Mouse (Mus musculus): ENCODE results near the gene Akirin2.
"Not testable (repeated sequence)": the region's sequence is repeated elsewhere in the genome, so short reads cannot be mapped to it uniquely, and the experiment has no call there.

The Akirin2 gene

DNA sequence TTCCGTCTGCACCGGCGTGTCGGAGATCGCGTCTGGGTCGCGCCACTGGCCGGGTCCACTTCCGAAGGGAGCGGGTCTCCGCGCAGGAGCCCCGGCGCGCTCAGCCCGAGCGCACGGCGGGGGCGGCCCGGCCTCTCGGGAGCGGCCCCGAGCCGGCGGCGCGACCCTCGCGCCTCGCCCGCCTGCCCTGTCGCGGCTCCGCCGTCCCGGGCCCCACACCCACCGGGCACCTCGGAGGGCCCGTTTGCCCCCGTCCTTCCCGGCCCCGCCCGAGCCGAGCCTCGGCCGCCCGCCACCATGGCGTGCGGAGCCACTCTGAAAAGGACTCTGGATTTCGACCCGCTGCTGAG lies at the start of gene Akirin2:
Akirin2 (plus strand) TSS at position 190 of the 350 bp plus-strand sequence.
- DNase-seq (ENCODE audit: low read depth, low spot score): no peak

DNA sequence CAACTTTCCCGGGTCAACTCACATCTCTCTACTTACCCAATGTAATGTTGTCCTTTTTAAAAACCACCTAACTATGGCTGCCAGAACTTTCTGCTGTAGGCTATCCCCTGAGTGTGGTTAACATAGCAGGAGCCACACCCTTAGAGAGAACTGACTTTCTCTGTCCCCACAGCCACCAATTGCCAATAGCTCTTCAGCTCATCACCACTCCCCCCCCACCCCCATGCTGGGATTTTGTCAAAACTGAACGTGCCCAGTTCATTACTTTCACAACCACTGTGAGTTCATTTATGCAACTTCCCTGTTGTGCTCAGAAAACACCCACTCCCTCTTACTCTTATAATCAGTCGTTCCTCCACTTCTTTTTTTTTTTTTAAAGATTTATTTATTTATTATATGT lies 40.4 kb upstream of the Akirin2 start:
- DNase-seq (ENCODE audit: low read depth, low spot score): no peak

DNA sequence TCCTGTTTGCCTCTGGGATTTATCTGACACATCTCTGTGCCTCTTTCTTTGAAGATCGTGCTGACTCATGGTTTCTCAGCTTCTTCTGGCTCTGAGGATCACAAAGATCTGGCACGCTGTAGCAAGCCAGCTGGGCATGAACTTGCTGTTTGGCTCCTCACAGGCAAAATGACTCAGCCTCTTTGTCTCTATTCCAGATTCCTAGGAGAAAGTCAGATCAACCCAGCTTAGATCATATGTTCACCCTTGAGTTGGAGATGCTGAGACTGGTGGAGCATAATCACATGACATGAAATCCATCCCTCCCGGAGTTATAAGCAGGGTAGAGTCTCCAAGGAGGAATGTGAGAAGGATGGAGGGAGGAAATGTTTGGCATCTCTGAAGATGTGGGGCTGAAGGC lies 27.9 kb upstream of the Akirin2 start:
- peak; percentile 93 for DNase-seq (ENCODE audit: low read depth, low spot score)

DNA sequence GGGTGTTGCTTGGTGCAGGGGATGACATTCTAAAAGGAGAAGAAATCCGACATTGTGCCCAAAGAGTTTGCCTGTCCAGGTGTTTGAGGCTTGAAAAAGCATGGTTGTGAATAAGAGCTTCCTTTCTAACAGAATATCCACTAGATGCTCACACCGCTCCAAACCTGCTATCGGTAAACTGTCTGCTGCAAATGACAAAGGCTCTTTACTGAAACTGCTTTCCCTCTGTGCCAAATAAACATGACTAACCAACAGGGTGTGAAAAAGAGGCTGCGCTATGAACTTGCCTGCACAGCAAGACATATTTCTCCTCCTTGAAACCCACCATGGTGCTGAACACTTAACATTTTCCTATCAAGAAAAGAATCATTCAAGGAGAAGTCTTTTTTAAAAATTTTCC lies 27.2 kb upstream of the Akirin2 start:
- peak; percentile 33 for DNase-seq (ENCODE audit: low read depth, low spot score)

DNA sequence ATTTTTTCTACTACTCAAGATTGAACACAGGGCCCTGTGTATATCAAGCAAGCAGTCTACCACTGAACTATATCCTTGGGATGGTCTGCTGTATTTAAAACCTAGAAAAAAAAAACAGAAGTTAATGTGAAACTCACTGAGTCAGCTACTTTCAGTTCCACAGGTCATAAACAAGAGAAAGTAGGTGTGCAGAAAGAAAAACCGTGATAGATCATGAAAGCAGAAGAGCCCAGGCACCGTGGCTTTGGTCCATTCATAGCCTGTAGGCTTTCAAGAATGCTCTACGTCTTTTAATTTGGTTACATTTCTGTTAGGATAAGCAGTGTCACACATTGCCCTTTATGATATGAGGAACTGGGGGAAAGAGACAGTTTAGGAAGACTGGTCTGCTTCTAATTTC lies 24.0 kb upstream of the Akirin2 start:
- peak; percentile 39 for DNase-seq (ENCODE audit: low read depth, low spot score)

DNA sequence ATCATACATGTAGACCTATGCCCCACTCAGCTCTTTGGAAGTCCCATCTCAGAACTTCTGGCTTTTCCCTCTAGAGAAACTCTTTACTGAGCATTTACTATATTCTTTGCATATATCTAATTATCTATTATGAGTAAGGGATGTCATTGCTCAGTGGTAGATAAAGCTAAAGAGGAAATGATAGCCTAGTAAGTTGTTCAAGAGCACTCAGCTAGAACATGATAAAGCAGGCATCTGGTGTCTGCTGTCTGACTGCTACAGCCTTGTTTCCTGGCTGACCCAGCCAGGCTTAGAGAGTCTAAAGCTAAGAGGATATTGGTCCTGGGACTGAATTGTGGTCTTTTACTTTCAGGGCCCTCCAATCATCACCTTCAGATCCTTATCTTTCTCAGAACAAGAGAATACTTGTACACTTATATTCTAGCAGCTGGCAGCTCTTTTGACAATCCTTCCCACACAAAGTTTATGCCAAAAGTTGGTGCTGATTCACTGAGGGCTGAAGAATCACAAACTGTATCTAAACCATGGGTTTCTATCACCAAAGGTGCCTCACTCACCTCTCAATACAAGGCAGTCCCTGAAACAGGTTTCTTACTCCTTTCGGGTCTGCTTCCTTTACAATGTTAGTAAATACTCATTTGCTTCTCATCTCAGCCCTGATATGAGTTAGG lies 22.2 kb upstream of the Akirin2 start:
- no peak for DNase-seq (ENCODE audit: low read depth, low spot score)

DNA sequence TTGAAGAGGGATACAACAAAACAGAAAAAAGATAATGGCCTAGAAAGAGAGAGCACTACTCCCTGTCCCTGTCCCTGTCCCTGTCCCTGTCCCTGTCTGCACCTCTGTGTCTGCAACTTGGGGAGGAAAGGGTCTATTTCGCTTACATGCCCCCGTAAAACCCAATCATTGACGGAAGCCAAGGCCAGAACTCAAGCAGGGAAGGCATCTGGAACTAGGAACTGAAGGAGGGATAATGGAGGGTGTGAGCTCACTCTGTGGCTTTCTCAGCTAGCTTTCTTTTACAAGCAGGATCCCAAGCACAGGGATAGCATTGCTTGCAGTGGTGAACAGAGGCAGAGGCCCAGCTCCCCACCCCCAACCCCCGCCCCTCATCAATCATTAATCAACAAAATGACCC lies 21.4 kb upstream of the Akirin2 start:
- DNase-seq (ENCODE audit: low read depth, low spot score): no peak

DNA sequence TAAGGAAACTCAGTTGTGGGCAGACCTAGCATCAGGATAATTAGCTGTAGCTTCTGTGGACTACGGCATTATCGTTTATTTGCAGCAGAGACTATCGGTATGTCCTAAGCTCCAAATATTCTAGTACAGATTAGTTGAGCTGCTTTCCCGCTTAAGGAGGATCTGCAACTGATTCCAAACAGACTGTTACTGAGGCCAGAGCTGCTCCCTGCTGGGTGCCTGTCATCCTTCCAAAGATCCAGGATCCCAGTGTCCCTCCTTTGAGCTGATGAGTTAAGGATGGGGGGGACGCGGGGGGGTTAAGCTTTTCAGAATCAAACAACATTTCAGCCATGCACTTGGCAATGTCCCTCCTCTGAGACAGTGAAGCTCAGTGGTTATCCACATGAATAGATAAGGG lies 20.8 kb upstream of the Akirin2 start:
- no peak for DNase-seq (ENCODE audit: low read depth, low spot score)

DNA sequence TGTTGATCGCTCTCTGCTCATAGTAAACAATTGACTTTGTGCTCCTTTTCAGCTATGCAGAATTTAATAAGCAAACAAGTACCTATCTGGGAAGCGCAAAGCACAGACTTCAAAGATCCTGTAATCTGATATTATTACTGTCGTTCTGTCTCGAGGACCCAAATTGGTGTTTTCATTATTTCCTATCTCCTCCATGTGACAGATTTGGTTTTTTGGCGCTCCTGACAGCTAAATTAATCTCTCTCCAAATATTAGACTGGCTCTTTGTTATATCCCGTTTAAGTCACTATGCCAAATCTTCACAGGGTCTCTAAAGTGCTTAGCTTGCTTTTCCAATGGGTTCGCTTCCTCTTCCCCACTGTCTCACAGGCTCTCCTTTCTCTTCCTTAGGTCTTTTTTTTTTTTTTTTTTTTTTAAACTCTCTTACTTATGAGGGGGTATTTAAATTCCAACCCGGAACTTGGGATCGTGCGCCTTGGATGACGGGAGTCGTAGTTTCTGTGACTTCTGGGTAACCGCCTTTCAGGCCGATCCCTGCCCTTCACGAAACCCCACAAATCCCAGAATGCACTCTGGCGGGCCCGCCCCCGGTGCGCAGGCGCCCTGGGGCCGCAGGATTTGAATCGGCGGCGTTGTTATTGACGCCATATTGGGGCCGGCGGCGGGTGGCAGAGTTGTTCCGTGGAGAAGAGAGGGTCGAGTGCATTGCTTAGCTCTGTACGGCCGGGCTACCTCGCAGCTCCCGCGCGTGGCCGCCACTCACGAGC lies 573 bp upstream of the Akirin2 start:
- DNase-seq (ENCODE audit: low read depth, low spot score): peak; percentile 99

DNA sequence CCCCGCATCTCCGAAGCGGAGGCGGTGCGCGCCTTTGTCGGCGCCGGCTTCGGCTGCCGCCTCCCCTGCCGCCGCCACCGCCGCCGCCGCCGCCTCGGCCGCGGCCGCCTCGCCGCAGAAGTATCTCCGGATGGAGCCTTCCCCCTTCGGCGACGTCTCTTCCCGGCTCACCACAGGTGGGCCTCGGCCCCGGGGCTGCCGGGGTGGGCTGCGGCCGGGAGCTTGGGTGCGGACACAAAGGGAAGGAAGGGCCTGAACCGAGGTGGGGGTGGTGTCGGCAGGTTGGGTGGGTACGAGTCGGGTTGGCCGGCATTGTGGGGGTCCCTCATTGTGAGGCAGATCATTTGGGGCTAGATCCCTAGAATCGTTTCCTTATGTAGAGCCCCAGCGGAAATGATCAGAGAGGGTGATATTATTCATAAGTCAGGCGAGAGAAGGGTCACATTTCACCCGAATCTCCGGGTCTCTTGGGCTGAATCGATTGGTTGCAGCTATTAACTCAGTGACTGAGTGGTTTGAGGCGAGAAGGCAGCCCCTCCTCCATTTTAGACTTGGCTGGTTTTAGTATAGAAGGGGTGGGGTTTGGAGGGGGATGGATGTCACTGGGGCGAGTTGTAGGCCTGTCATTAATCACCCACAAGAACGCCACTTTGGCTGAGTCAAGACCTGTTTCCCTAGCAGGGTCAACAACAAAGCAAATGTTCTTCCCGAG lies 517 bp downstream of the Akirin2 start:
- no peak for DNase-seq (ENCODE audit: low read depth, low spot score)

DNA sequence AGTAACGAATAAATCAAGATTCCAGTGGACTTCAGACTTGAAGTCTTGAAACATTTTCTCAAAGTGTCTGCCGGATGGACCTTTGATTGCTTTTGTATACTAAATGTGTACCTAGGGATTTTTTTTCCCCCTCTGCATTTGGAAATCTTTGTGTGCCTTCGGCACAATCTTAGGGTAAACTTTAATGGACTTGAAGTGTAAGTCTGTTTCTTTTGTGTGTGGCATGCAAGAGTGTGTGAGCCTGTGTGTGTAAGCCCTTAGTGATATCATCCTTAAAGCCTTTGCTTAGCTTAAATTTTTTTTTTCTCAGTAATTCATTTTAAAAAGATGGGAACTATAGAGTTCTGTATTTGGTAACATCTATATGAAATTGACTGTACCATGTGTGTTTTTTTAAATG lies 1.2 kb downstream of the Akirin2 start:
- DNase-seq (ENCODE audit: low read depth, low spot score): no peak

DNA sequence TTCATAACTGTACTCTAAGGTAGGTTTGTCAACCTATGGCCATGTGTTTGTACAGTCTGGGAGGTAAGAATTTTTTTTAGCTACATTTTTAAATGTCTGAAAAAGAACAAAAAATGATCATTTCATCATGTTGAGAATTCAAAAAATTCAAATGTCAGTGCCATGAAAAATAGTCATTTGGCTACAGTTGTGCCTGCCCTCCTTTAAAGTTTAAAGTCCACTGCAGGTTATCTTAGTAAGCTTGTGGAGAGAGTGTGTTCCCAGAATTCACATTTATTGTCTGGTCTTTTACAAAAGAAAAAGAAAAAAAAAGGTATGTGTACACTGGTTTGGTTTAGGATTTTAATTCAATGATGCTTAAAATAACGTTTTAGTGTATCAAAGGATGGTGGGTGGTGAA lies 3.9 kb downstream of the Akirin2 start:
- no peak for DNase-seq (ENCODE audit: low read depth, low spot score)

DNA sequence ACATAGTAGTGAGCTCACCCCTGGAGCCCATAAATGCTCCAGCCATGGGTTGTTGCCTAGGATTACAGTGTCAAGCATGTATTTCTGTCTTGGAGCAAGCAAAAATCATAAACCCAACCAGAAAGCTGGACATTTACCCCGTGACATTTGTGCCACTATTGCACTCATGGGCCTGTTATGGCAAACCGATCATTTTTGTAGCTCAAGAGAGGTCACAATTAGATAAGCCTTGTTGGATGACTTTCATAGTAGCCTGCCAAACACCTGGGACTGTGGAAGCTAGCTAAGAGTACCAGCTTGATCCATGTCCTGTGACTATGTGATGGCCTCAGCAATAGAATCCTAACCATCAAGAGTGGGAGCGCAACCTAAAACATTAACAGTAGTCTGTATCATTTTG lies 4.9 kb downstream of the Akirin2 start:
- DNase-seq (ENCODE audit: low read depth, low spot score): no peak

DNA sequence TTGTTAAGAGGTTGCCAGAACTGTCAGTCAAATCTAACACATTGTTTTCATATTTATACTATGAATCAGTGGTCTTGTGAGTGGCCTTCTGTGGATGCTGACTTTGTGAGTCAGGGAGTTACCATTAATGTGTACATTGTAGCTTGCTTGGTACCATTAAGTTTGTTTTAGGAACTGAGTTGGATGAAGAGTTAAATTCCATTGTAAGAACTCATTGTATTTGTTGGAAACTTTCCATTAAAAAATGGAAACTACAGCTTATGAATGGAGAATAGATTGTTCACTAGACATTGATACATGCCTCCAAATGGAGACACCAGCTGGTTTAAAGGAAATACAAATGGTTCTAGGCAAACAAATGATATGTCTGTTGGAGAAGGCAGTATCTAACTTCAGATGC lies 5.4 kb downstream of the Akirin2 start:
- no peak for DNase-seq (ENCODE audit: low read depth, low spot score)

DNA sequence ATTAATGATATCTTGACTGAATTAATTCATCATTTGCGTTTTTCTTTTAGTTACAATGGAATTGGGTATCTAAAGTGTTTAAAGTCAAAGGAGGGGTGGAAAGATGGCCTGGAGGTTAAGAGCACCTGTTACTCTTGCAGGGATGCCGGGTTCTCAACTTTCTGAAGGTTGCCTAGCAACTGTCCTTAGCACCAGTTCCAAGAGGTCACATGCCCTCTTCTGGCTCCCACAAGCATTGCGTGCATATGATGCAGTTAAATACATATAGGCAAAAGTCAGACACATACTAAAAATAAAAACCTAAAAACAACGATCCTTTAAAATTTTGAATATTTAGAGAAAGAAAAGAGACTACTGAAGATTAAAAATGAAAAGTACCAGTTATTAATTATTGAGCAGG lies 10.2 kb downstream of the Akirin2 start:
- DNase-seq (ENCODE audit: low read depth, low spot score): no peak

DNA sequence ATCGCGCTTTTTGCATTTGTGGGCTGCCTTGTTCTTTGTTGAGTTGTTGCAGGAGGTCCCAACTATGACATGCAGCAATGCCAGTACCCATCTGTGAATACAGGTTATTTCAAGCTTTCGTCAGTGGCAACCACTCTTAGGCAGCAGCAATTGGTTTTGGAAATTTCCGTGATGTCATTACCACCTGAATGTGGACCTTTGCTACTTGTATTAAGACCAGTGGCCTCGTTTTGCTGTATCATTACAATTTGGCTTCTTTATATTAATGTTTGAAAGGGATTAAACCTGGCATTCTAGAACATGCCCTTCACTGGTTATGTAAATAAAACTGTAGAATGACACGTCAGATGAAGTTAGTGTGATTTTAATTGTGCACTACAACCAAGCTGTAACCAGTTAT lies 15.5 kb downstream of the Akirin2 start:
- no peak for DNase-seq (ENCODE audit: low read depth, low spot score)

DNA sequence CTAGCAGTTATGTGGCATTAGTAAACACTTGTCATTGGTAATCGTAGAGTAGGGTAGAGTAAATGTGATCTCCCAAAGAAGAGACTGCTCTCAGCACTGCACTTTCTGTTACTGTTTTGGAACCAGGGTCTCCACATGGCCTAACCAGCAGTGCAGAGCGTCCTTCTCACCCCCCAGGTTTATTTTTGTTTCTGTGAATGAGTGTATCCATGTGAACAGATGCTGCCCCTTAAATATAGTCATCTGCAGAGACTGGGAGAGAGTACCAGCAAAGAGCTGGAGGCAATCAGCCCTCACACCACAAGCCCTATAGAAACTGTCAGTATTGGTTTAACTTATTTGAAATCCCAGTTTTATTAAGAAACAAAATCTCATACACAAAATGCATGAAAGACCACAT lies 22.1 kb downstream of the Akirin2 start:
- no peak for DNase-seq (ENCODE audit: low read depth, low spot score)

DNA sequence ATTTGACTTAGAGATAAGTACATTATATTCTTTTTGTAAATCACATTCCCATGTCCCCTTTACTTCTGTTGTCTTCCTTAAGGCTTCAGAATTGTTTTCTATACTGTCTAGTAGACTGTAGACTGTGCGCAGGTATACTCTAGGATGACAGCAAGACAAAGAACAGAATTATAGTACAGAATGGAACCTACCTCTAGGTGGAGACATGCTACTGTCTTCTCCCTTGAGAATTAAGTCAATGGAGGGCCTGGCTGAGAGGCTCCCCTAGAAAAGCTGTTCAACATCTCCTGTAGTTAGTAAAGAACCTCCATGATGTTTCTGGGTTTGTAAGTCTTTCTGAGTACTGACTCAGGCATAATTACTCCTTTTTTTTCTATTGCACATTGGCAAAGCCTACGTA lies 26.3 kb downstream of the Akirin2 start:
- DNase-seq (ENCODE audit: low read depth, low spot score): no peak

DNA sequence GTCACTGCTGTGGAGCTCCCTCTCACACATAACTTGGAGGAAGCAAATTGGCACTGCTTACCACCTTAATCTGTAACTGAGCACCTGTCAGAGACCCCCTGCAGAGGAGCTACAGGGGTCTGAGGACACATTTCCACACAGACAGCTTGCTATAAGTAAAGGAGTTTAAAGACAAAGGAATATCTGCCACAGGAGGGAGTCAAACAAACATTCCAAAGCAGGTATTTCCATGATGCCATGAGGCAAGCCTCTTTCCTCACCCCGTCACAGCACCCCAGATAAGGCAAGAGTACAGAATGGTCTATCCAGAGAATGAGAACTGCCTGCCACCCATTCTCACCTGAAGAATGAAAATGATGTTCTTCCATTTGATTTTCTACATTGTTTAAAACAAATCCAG lies 28.5 kb downstream of the Akirin2 start:
- DNase-seq (ENCODE audit: low read depth, low spot score): no peak

DNA sequence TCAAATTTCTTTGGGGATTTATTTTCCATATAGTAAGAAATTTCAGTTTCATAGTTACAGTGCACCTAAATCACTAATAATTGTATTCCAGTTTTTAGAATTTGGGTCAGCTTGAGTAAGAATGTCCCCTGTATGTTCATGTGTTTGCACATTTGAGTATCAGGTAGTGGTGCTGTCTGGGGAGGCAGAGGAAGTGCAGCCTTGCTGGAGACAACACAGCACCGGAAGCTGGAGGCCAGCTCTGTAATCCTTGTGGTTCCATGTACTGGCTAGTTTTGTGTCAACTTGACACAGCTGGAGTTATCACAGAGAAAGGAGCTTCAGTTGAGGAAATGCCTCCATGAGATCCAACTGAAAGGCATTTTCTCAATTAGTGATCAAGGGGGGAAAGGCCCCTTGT lies 30.8 kb downstream of the Akirin2 start:
- not testable (repeated sequence) for DNase-seq (ENCODE audit: low read depth, low spot score)

DNA sequence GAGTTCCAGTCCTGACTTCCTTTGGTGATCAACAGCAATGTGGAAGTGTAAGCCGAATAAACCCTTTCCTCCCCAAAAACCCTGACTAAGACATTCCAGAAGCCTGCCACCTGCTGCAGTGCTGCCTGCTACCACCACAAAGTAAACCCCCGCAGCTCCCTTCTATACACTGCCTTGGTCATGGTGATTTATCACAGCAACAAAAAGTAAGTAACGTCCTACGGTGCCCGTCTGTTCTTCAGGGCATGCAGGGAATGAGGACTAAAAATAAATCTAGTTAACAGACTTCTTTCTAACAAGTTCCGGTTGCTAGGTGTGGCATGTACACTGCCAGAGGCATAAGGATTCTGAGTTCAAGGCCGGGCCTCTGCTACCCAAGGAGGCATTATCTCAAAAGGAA lies 31.3 kb downstream of the Akirin2 start:
- peak; percentile 42 for DNase-seq (ENCODE audit: low read depth, low spot score)

DNA sequence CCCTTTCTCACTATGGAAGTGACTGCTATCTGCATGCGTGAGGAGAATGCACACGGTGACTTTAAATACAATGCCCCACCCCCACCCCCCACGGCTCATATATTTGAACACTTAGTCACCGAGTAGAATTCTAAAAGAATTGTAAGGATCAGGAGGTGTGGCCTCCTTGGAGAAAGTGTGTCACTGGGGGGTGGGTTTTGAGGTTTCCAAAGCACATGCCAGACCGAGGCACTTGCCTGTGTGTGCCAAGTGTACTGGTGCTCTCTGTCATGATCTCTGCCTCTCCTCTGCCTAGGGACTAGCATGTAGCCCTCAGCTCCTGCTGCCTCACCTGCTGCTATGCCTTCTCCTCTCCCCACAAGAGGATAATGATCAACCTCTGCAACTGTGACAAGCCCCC lies 31.7 kb downstream of the Akirin2 start:
- DNase-seq (ENCODE audit: low read depth, low spot score): no peak

DNA sequence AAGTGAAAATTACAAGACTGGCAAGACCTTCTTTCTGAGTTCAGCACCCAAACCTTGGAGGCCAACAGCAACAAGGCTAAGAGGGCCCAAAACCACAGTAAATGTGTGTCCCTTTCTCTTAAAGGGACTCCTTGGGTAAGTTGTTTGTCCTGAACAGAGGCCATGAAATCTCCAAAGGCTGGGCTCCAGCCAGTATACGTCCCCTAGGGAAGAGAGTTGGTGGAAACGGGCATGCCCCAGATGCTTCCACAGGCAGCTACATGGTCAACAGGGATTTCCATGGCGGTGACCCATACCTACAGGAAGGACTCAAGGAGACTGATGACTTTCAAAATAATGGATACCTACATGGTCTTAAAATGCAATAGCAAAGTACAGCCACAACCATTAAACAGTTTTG lies 32.7 kb downstream of the Akirin2 start:
- DNase-seq (ENCODE audit: low read depth, low spot score): no peak

Measured in telencephalon, adult 2 months (tissue).